Mouse (Mus musculus) cerebellum, adult 9-10 months (tissue): ENCODE measurements at regions not wholly inside any gene's neighbourhood (a gene's known extent, or its start where the extent isn't known, plus 50 kb on each side); places are given as distances from the start of the nearest gene placed in this dataset.

Experiments used
- DNase-seq: peaks from one replicate; pipeline ENCODE4 v3.0.0; 2022

DNA sequence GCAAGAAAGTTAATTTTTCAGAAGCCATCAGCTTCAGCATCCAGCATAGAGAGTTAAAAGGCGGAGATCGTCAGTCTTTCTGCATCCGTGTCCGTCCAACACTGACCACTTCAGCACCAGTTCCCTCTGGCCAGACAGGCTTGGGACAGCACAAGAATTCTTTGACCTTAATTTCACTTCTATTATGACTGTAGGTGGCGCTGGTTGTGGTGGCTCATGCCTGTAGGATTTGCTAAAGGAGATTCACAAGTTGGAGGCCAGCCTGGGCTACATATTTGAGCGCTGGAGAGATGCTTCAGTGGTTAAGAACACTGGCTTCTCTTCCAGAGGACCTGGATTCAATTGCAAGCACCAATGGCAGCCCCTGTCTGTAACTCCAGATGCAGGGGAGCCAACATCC, 66.0 kb downstream of the Amer2 start:
- DNase-seq = no peak

DNA sequence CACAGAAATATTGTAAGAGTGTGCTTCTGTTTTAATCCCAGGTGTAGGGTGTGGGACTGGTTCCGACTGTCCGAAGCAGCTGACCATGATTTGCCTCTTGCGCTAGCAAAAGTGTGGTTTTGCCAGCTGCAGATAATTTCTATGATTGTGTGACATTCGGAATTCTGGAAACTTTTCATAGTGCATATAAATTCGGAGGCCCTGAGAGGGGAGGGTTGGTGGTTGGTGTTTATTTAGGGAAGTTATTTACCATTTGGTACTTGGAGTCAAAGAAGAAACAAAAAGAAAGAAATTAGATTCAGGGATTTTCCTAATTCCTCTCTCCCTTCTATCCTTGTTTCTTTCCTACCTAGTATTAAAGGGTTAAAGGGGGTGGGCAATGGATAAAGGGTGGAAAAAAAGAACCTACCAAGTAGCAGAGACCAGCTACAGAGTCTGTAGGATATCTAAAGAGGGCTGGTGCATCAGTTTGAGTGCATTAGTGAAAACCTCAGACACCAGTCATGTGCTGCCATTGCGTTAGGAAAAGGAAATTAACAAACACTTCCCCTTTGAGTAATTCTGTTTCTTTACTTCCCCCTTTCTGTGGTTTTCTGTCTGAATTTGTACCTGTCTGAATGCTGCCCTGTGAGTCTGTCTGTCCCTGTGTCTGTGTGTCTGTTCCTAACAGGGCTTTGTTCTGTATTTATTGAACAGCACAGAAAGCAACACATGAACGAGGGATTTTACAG, 70.9 kb downstream of the Amer2 start:
- no peak for DNase-seq

DNA sequence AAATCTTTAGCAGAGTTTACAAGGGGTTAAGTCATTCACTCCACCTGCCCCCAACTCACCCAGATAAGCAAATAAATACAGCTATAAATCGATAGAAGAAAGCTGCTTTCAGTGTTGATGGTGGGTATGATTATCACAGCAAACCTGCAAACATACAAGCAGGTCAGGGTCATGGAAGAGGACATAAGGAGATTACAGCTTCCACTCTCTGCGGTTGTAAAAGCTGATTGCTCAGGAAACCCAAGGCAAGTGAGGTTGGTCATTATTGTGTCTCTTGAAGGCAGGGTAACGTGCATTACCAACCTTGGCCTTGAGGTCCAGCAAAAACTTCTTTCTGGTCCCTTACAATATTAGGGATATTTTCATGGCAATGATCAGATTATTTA, 71.5 kb downstream of the Amer2 start:
- DNase-seq = no peak

DNA sequence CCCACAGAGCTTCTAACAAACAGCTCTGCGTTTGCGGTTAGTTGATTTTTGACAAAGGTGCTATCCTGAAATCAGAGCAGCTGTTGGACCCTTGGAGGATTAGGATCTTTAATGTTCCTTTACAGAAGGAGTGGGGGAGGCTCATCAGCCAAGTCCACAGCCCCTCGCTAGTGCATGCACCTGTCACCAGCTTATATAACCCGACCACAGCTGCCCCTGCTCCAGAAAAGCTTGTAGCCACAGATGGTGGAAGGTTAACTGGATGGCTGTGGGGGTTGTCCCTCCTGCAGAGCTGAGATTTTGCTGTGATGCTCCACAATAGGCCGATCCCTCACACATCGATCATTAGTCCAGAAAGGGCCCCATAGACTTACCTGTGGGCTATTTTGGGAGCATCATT, 73.0 kb downstream of the Amer2 start:
- no peak for DNase-seq

DNA sequence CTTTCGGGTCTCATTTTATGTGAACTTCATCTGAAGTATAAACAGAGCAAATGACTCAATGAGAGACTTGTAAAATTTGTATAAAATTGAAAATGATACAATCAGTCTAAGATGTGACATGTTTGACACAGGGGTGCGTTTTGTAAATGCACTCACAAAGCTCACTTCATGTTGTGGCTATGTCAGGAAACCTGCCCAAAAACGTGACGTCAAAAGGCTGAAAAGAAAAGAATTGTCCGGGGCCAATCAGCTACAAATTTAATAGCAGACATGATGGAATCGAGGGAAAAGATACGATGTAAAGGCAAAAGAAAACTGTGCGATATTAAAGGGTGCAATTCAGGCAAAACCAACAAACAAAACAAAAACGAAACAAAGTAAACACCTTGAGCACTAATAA, 78.2 kb downstream of the Amer2 start:
- DNase-seq = no peak

DNA sequence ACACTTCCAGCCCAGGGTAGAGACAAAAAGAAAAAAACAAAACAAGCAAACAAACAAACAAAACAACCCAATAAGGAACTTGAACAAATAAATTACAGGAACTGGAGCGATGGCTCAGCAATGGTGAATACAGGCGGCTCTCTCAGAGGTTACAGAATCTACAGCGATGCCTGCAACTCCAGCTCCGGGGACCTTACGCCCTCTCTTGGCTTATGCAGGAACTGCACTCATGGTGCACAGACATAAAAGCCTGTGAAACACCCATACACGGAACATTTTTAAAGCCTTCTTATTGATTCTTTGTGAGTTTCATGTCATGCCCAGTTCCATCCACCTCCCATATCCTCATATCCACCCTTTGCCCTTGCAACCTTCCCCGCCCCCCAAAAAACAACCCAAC, 78.6 kb downstream of the Amer2 start:
- DNase-seq = no peak

DNA sequence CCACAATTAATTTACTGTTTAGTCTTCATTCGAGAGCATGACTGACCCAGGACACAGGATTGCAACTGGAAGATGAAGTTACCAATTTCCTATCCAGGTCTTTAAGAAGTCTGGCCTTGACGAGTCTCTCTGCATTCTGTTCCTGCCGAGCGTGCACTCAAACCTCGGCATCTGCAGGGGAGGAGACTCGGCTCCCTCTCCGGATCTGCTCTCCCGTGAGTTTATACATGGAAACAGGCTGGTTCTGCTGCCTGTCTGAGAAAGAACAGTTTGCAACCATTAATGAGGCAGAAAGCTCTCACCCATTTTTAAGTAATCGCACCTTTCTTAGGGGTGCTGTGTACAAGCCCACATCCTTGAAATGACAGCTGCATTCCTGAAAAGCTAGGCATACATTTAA, 83.7 kb downstream of the Amer2 start:
- no peak for DNase-seq

DNA sequence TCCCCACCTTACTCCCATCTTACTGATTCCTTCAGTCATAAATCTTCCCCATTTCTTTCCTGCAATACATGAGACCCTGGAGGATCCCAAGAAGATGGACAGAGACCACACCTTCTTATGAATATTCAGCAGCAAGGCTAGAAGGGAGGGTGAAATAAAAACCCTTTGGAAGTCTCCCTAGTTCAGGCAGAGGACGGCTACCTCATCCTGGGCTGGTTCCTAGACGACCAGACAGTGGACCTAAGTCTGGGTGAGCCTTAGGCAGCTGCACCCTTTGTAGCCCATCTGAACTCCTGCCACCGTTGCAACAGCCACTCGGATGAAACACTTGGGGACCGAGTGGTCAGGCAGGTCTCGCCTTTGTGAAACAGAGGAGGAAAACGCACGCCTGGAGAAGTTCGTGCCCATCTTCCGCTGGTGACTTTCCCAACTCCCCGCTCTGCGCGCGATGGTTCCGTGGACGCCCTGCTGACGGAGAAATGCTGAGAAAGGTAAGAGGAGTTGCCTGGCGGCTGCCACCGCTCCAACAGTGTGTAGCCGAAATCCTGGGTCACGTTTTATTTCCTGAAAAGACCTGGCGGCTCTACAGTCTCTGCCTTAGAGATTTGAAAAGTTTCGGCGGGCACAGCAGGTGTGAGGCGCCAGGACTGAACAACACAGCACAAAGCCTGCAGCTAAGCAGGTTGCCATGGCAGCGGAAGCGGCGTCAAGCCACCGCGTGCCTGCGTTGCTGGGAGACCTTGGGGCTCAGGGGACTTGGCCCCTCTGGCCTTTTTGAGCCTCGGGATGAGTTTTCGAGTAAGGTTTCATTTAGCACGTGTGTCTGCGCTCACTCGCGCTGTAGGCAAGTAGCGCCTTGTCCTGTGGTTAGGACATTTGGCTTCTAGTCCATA, 112.2 kb downstream of the Amer2 start:
- peak; percentile 10 for DNase-seq

DNA sequence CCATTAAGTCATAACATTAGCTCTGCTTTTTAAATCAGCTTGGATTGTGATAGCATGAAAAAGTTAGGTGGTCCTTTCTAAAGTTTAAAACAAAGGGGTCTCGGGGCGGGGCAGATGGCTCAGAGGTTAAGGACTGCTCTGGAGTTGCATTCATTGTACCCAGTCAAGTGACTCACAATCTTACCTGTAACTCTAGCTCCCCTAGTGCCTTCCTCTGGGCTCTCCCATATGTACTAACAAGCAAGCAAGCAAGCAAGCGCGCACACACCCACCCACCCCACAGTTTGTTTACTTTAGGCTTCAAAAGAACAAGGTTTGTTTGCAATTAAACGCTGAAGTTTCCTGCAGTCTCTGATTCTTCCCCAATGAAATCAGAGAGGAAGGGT, 112.8 kb downstream of the Amer2 start:
- peak; percentile 20 for DNase-seq

DNA sequence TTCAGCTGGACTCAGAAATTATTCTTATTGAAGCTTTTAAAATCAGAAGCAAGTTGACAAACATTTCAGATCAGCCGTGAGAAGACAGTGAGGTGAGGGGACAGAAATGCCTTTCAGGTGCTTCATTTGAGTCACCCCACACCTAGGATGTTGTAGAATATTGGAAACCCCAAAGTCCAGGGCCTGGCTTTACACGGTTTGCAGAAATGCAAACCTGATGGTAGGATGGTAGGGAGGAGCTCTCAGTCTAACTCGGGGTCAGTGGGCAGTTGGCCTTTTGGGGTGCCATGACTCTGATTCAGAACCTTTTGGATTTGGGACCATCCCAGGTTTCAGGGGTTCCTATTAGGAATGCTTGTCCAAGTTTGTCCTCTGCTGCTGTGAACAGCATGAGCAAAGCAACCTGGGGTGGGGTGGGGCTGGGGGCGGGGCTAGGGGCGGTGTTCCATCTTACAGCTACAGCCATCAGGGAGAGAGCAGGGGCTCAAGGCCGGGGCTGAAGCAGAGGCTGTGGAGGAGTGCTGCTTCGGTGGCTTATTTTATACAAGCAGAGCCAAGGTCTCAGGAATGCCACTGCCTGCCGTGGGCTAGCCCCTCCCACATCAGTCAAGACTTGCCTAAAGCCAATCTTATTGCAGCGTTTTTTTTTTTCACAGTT, 113.3 kb downstream of the Amer2 start:
- DNase-seq = no peak

DNA sequence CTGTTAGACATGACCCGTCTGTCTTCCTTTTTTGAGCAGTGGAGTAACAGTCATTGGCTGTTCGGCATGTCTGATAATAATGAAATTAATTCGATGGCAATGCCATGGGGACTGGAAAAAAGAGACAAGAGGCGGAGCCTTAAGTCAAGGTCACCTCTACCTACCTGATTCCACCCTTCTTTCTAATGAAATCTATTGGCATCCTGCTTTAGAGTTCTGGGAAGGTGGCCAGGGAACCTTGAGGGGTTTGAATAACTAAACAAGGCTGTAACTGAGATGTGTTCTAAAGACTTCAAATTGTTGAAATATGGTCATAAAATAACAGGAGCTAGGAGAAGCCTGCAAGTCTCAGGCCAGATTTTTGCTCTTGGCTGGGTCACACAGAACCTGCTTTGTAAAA, 116.1 kb downstream of the Amer2 start:
- no peak for DNase-seq

DNA sequence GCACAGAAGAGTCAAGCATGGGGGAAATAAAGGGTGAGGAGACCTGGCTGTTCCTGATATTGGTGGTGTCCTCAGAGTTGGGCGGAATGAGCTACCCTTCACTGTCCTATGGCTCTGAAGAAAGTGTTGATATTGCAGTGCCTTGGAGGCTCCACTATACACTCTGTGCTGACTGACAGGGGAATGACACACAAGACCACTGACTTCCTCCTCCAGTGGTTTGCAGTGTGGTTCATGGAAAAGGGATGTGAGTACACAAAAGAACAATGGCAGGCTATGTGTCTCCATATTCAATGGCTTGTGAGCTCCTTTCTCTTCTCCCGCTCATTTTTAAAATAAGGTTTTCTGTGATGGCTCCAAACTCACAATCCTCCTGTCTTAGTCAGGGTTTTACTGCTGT, 117.8 kb downstream of the Amer2 start:
- no peak for DNase-seq

DNA sequence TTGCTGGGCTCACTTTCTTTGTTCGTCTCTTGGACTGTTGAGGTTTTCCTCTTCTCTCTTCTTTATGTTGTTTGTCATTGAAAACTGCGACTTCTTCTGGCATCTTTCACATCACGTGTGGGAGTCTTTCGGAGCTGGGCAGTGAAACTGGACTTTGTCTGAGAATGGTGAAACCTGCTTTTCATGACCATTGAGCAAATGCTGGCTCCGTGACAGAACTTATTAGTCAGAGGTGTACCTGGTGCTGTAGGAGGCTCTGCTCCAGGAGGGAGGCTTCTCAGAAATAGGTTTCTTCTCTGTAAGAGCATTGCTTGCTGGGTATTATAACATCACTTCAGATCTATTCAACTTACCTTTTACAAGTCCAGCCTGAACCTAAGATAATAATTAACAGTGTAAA, 122.4 kb downstream of the Amer2 start:
- DNase-seq = no peak

DNA sequence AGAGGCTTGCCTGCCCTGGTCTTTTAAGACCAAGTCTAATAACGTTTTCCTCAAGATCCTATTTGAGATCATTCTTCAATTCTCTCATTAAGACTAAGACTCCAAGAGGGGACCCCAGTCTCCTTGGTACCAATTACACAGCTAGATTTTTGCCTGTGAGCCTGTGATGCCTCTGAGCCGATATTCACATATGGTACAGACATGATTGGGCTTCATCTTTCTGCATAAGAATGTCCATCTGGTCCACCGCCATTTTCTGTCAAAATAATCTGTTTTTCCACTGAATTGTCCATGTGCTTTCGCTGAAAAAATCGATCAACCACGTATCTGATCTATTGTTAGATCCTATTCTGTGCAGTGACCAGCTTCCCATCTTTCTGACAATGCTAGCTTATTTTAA, 129.5 kb downstream of the Amer2 start:
- DNase-seq = no peak

DNA sequence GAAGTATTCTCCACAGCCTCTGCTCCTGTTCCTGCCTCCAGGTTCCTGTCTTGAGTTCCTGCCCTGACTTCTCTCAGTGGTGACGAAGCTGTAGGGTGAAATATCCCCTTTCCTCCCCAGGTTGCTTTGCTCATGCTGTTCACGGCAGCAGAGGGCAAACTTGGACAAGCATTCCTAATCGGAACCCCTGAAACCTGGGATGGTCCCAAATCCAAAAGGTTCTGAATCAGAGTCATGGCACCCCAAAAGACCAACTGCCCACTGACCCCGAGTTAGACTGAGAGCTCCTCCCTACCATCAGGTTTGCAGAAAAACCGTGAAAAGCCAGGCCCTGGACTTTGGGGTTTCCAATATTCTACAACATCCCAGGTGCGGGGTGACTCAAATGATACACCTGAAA, 128.7 kb upstream of the Spata13 start:
- DNase-seq = no peak

DNA sequence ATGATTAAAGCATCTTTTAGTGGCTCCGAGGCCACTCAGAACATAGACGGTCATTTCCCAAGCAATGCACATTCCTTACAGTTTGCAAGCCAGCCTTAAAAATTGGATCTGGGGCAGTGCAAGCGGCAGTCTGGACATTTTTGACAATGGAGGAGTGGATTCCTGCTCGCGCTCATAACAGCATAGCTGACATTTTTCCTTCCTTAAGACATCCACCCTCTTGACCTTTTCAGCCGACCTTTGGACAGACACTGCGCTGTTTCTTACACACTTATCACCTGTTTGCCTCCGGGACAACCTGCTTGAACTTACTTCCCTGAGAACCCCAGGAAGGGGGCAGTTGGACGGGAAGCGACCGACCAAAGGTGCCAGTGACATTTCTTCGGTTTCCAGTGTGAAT, 127.5 kb upstream of the Spata13 start:
- no peak for DNase-seq

DNA sequence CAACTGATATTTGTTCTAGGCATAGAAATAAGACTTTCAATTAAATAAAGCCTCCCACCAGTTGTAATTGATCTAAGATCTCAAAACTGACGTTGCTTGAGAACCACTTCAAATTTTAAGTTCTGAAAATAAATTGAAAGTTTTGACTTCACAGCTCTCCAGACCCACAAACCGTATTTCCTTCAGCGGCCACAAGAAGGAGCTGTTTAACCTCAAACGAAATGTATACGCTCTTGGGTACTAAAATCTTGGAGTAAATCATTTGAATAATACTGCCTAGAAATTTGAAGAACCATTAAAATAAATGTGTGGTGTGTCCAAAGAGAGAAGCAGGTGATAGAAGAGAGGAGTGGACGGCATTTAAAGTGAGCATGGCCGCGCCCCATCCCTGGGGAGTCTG, 120.2 kb upstream of the Spata13 start:
- peak; percentile 30 for DNase-seq

DNA sequence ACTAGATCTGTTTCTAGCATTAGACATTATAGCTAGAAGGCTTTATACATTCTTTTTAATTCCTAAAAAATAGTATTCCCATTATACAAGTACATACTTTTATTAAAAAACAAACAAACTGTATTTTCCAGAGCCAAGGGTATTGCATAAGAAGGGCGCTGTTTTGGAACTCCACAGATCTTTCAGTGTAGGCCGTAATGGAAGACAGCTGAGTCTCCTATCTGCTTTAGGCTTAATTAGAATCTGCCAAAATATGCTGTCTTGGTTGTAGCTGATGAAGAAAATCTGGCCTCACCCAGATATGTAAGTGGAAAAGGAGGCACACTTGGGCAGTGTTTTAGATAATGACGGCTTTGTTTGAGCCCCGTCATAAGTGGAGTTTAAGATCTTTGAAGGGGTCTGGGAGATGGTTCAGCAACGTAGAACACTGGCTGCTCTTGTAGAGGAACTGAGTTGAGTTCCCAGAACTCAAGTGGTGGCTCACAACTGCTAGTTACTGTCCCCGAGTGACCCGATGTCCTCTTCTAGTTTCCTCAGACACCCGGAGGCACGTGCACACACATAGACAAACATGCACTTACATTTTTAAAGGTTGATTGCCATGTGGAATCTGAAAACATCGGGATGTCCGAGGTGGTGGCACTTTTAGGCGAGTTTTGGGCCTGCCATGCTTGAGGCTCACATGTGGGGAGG, 118.6 kb upstream of the Spata13 start:
- DNase-seq = no peak

DNA sequence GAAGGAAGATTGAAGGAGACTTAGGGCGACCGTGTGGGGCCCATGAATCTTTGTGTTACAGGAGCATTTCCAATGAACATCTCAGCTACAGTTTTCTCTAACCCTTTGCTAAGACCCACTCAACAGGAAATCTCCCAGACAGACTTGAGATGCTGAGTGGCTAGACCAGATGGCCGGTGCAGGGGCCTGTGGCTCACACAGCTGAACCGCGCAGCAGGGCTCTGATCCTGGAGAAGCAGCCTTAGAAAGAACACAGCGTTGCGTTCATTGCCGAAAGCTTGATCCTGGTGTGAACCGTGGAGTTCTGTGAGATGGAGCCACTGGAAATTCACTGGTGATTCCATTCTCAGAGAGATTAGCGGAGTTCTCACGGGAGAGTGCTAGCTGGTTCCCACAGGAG, 115.9 kb upstream of the Spata13 start:
- DNase-seq = peak; percentile 56

DNA sequence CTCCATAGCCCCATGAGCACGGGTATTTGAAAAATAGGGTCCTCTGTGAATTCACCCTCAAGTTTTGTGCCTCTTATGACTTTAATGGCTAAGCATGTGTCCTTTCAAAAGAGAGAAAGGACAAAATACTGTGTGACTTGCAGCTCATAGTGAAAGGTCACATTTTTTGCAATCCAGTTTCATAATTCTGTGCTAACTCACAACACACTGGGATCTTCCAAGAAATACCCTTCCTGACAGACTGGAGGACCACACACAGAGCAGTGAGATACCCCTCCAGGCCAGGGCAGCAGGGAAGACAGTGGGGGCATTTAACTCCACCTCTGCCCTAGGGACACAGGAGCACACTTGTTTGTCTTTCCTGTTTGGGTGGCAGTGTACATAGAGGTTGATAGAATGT, 110.8 kb upstream of the Spata13 start:
- DNase-seq = no peak

DNA sequence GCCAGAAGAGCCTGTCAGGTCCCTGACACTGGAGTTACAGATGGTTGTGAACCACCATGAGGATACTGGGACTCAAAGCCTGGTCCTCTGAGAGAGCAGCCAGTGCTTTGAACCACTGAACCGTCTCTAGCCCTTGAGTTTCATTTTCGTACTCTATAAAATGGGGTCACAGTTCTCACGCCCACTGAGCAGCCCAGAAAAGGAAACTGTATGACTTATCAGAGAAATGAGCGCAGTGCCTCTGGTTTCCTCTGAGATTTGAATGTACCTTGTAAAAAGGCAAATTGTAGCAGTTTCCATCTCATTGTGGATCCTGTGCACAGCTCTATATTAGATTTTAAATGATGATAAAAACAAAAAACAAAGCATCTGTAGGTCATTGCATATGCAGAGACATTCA, 108.9 kb upstream of the Spata13 start:
- no peak for DNase-seq

DNA sequence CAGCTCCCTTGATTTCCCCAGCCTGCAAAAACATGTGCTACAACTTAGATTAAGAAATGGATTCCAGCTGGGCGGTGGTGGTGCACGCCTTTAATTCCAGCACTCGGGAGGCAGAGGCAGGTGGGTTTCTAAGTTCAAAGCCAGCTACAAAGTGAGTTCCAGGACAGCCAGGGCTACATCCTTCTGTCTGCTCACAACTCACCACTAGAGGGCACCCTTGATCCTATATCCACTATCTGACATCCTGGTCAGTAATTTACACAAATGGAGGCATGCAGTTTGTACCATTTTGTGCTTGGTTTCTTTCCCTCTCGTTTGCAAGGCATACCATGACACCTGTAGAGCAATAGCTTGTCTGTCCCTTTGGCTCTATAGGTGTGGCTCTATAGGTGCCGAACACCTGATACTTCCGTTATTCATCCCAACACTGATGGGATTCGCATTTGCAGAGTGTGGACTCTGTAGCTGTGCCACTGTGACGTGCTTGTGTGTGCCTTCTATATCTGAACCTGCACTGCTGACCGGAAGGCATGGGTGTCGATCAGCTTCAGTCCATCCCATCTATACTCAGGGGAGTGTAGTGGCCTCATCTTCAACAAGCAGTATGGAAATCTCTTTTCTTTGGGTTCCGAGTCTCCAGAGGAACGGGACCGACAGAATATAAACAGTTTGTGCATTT, 108.4 kb upstream of the Spata13 start:
- peak; percentile 82 for DNase-seq

DNA sequence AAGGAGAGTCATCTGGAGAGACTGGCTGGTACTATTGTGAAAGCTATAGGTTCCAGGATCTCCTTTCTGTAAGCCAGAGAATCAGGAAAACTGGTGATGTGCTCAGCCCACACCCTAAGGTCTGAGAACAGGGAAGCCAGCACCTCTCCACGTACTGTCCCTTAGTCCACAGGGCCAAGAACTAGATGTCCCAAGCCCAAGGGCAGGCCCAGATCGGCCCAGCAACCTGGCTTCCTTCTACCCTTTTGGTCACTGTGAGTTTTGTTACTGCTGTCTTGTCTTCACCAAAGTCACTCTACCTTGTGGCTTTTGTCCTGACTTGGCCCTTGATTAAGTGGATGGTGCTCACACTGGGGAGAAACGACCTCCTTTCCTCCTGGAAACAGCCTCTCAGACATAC, 107.8 kb upstream of the Spata13 start:
- DNase-seq = no peak
